Mouse (Mus musculus) midbrain, embryonic 12.5 days (tissue): ENCODE data around the gene Uncx. TPM values are rescaled to one million over a fixed set of nuclear protein-coding genes. Genes with fewer than 3 reads are reported as not detected.

ENCODE experiments used
- ATAC-seq: fragments of 200-750 bp; cut with Nextera tagmentation; 2 replicates; pipeline ENCODE4 v1.8.0; 2017; ENCODE audit warnings: low read depth, moderate TSS enrichment, moderate library complexity; ENCODE audit not compliant: low FRiP score
- H3K27ac ChIP-seq: fragments of 300-500 bp; sonication (generic); replicated peaks from 2 replicates; pipeline ENCODE4 v1.5.1; 2016; ENCODE audit warnings: mild to moderate bottlenecking
- H3K27me3 ChIP-seq: fragments of 300-500 bp; sonication (generic); 2 replicates; pipeline ENCODE4 v1.6.1; 2016; ENCODE audit warnings: mild to moderate bottlenecking
- H3K36me3 ChIP-seq: fragments of 300-500 bp; sonication (generic); 2 replicates; pipeline ENCODE4 v1.6.1; 2016
- H3K4me1 ChIP-seq: fragments of 300-500 bp; sonication (generic); 2 replicates; pipeline ENCODE4 v1.6.1; 2016
- H3K4me2 ChIP-seq: fragments of 300-500 bp; sonication (generic); replicated peaks from 2 replicates; pipeline ENCODE4 v1.6.1; 2016; ENCODE audit warnings: mild to moderate bottlenecking, moderate library complexity
- H3K4me3 ChIP-seq: fragments of 300-500 bp; sonication (generic); 2 replicates; pipeline ENCODE4 v1.5.1; 2016; ENCODE audit warnings: mild to moderate bottlenecking
- H3K9ac ChIP-seq: fragments of 300-500 bp; sonication (generic); replicated peaks from 2 replicates; pipeline ENCODE4 v1.6.1; 2016; ENCODE audit warnings: mild to moderate bottlenecking, moderate library complexity
- H3K9me3 ChIP-seq: fragments of 300-500 bp; sonication (generic); 2 replicates; pipeline ENCODE4 v1.6.1; 2016; ENCODE audit warnings: mild to moderate bottlenecking
- WGBS: fragments of 180-500 bp; shearing (Covaris S2); methylation state at CpG from one replicate; pipeline ENCODE4 v1.1.7; 2016; 5-methylcytosine and 5-hydroxymethylcytosine counted together
- polyA plus RNA-seq: library from polyadenylated mRNA; unstranded; fragments of >200 nt; fragmentation: Nextera tagmentation; extraction: Ambion mirVana; gene quantifications from 2 replicates; pipeline ENCODE4 v1.2.1, GENCODE M21; 2016

Gene Uncx
- polyA plus RNA-seq, 1 experiment from 2014 or later = 90.8 TPM

- ATAC-seq = no peak
- H3K36me3 ChIP-seq = no peaks in the 10 kb centered on the region
- H3K9ac ChIP-seq = no peak overlapping the region
- 91% methylated on average over 14 of the region's 14 CpGs for WGBS
- H3K4me1 ChIP-seq = peaks cover 33% of the 10 kb centered on the region
- H3K27ac ChIP-seq = no peak overlapping the region; the same call in 1 of the 2 replicates
- no peak overlapping the region for H3K4me3 ChIP-seq
- H3K9me3 ChIP-seq = no peaks in the 10 kb centered on the region
- H3K27me3 ChIP-seq = peaks cover 61% of the 10 kb centered on the region
- no peak overlapping the region for H3K4me2 ChIP-seq
Observed at GRCm38 (mm10) chr5:139595001-139595400, 51.7 kb downstream of the Uncx start.

Other genes starting within 250 kb of the Uncx start
- gene Adap1, start 217.9 kb upstream of the Uncx start, polyA plus RNA-seq = 4.5 and 4.7 TPM in 2 replicates
- 121 and 125 TPM in 2 replicates for gene Cox19, start 192.1 kb upstream of the Uncx start, polyA plus RNA-seq
- 0.20 and 0.64 TPM in 2 replicates for gene Cyp2w1, start 190.9 kb upstream of the Uncx start, polyA plus RNA-seq
- gene Gpr146, start 165.8 kb upstream of the Uncx start, polyA plus RNA-seq = 1.8 and 2.6 TPM in 2 replicates
- 0.22 and 0.36 TPM in 2 replicates for gene C130050O18Rik, start 138.2 kb upstream of the Uncx start, polyA plus RNA-seq
- gene Gper1, start 120.3 kb upstream of the Uncx start, polyA plus RNA-seq = 2.3 and 3.7 TPM in 2 replicates
- gene 3110082I17Rik, start 83.0 kb upstream of the Uncx start, polyA plus RNA-seq = 27.5 and 29.3 TPM in 2 replicates
- 11.5 and 13.1 TPM in 2 replicates for gene Zfand2a, start 58.9 kb upstream of the Uncx start, polyA plus RNA-seq
- gene Micall2, start 192.8 kb downstream of the Uncx start, polyA plus RNA-seq = 7.8 and 8.4 TPM in 2 replicates
- gene Ints1, start 232.2 kb downstream of the Uncx start, polyA plus RNA-seq = 36.3 and 39.8 TPM in 2 replicates
- gene Mafk, start 248.0 kb downstream of the Uncx start, polyA plus RNA-seq = 11.4 and 11.6 TPM in 2 replicates